Mouse (Mus musculus): Measurements from ENCODE around the gene Gdf11.

- TF ChIP-seq GATA1 (IDR thresholded peaks at IDR 0.05; ENCODE audit: borderline replicate concordance, low read length) (no peak), FLI1 (IDR thresholded peaks at IDR 0.05; ENCODE audit: low read length) (no peak)
Measured at GRCm38 (mm10) chr10:128866042-128866441, 25.5 kb downstream of the Gdf11 start.
